Mouse (Mus musculus) E14TG2a.4 (cell line): ENCODE data around the gene Agbl1.

Experiments used
- CTCF ChIP-seq: conservative IDR thresholded peaks from 2 replicates; pipeline ENCODE4 v1.5.1; 2014; ENCODE audit warnings: low read length
- NANOG ChIP-seq: IDR thresholded peaks from 2 replicates; pipeline ENCODE4 v1.6.1; 2014; ENCODE audit warnings: borderline replicate concordance, low read length, mixed read lengths

DNA sequence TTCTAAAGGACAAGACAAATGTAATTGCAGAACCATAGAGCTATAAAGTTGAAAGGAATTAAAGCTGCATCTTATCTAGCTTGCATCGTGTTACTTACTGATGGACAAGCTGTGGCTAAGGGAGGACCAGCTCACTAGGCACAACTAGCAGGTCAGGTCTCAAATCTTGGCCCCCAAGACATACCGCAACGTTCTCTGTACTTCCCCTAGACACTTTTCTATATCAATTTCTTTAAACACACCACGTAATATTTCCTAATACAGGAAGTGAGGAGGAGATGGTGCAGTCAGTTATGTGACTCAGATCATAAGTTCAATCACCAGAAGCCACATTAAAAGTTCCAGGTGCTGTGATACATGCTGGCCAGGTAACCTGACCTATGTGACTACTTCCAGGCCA is 919.1 kb downstream of the Agbl1 start:
- TF ChIP-seq CTCF (no peak), NANOG (no peak)
